Mouse (Mus musculus): ENCODE data around the gene Pear1. TPM values are rescaled to one million over a fixed set of nuclear protein-coding genes. Genes with fewer than 3 reads are reported as not detected.

Pear1 gene
- polyA plus RNA-seq, 1 experiment from 2014 or later = 28.4 TPM

DNA sequence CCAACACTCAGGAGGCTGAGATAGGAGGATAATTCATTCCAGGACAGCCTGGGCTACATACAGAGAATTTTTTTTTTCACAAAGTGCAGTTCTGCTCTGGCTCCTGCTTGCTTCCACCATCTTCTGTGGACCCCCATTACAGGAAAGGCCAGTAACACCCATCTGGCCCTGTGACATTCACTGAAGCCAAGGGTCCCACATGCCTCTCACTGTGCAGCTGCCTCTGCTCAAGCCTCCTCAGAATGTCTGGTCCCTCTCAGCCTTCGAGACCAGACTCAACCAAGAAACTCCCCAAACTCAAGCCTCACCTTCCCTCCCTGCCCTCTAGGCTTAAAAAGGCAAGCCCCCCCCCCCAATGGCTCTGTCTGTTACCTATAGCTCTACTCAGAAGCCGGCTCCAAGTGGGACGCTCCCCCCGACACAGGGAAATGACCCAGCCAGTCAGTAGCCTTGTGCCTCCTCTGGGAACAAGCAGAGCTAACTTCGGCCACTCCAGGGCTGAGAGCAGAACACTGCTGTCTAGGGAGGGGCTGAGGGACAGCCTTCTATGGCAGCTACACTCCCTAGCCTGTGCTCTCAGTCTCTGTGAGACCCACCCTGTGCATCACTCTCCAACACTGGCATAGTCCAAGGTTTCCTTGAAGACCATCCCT is 58.3 kb downstream of the Pear1 start:
- Histone ChIP-seq H3K4me3 (ENCODE audit: low read depth, low read length) (no peak overlapping the region), H3K36me3 (ENCODE audit: control insufficient read depth, insufficient read depth, low read length) (no peaks in the 10 kb centered on the region), H3K9me3 (ENCODE audit: control insufficient read depth, low read length) (no peaks in the 10 kb centered on the region), H3K4me1 (replicated peaks; ENCODE audit: control insufficient read depth, insufficient read depth, low read length) (peaks cover 50% of the 10 kb centered on the region), H3K27ac (ENCODE audit: low read depth) (peak overlapping the region; percentile 94), H3K27me3 (replicated peaks; ENCODE audit: control insufficient read depth, insufficient read depth, low read length) (no peaks in the 10 kb centered on the region), H3K9ac (ENCODE audit: low read length) (no peak overlapping the region), H3K4me2 (ENCODE audit: low read length) (peak overlapping the region; percentile 49; the same call in 1 of the 2 replicates)
- ATAC-seq (replicated peaks; ENCODE audit: low FRiP score, low TSS enrichment, low read depth) (no peak), DNase-seq (ENCODE audit: low spot score) (no peak)
- 81% methylated on average over 5 of the region's 5 CpGs for WGBS

DNA sequence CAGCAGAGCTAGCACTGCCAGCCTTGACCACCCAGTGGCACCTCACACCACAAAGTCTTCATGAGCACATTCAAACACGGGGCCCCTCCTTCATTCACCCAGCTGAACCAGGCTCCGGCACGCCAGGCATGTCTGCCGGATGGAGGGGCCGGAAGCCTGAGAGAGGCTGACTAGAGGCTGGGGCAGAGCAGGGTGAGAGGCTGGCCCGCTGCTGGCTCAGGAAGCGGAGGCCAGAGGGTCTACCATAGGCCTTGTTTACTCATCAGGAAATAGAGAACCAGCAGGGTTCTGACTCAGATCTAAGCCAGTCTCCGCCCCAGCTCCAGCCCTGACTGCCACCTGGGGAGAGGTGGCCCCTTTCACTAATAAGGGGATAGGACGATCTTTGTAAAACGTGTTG is 59.0 kb downstream of the Pear1 start:
- peaks cover 50% of the 10 kb centered on the region for H3K4me1 ChIP-seq (replicated peaks; ENCODE audit: control insufficient read depth, insufficient read depth, low read length)
- WGBS = 24% methylated on average over 10 of the region's 10 CpGs
- peak overlapping the region; percentile 94 for H3K27ac ChIP-seq (ENCODE audit: low read depth)
- no peak for DNase-seq (ENCODE audit: low spot score)
- H3K9me3 ChIP-seq (ENCODE audit: control insufficient read depth, low read length) = no peaks in the 10 kb centered on the region
- ATAC-seq (replicated peaks; ENCODE audit: low FRiP score, low TSS enrichment, low read depth) = no peak
- peak overlapping the region; percentile 49 for H3K4me2 ChIP-seq (ENCODE audit: low read length)
- no peaks in the 10 kb centered on the region for H3K27me3 ChIP-seq (replicated peaks; ENCODE audit: control insufficient read depth, insufficient read depth, low read length)
- no peak overlapping the region for H3K4me3 ChIP-seq (ENCODE audit: low read depth, low read length)
- H3K9ac ChIP-seq (ENCODE audit: low read length) = no peak overlapping the region; the same call in 1 of the 2 replicates
- H3K36me3 ChIP-seq (ENCODE audit: control insufficient read depth, insufficient read depth, low read length) = no peaks in the 10 kb centered on the region

DNA sequence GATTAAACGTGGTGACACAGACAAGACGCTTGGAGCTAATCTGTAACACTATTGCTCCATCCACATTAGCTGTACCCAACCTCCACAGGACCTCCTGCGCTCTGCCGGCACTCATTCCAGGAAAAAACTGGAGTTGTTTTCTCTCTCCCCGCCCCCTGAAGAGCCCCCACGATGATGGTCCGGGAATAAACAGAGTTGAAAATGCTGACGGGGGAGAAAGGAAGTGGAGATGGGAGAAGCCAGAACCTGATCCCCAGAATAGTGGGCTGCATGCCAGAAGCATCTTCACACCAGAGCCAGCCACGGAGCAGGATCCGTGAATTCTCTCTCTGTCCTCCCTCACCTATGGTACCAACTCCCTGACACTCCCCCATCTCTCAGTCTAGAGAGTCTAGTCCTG is 59.6 kb downstream of the Pear1 start:
- Histone ChIP-seq H3K9ac (ENCODE audit: low read length) (0 out of 2 replicates have a peak overlapping the region, but pooled peaks have one; percentile 29), H3K9me3 (ENCODE audit: control insufficient read depth, low read length) (no peaks in the 10 kb centered on the region), H3K36me3 (ENCODE audit: control insufficient read depth, insufficient read depth, low read length) (no peaks in the 10 kb centered on the region), H3K4me3 (ENCODE audit: low read depth, low read length) (peak overlapping the region; percentile 15), H3K4me2 (ENCODE audit: low read length) (peak overlapping the region; percentile 49), H3K4me1 (replicated peaks; ENCODE audit: control insufficient read depth, insufficient read depth, low read length) (peaks cover 50% of the 10 kb centered on the region), H3K27ac (ENCODE audit: low read depth) (peak overlapping the region; percentile 94), H3K27me3 (replicated peaks; ENCODE audit: control insufficient read depth, insufficient read depth, low read length) (no peaks in the 10 kb centered on the region)
- 18% methylated on average over 10 of the region's 10 CpGs for WGBS
- DNase-seq (ENCODE audit: low spot score) = no peak
- ATAC-seq (replicated peaks; ENCODE audit: low FRiP score, low TSS enrichment, low read depth) = 0 out of 2 replicates have a peak, but pooled peaks have one; percentile 1

- peak; percentile 49 for ATAC-seq (replicated peaks; ENCODE audit: low FRiP score, low TSS enrichment, low read depth)
- Histone ChIP-seq H3K27ac (ENCODE audit: low read depth) (peak overlapping the region; percentile 94), H3K9ac (ENCODE audit: low read length) (peak overlapping the region; percentile 29; the same call in 1 of the 2 replicates), H3K4me1 (replicated peaks; ENCODE audit: control insufficient read depth, insufficient read depth, low read length) (peaks cover 50% of the 10 kb centered on the region), H3K36me3 (ENCODE audit: control insufficient read depth, insufficient read depth, low read length) (0 out of 2 replicates have a peak, but pooled peaks cover 5% of the 10 kb centered on the region), H3K4me2 (ENCODE audit: low read length) (peak overlapping the region; percentile 49), H3K4me3 (ENCODE audit: low read depth, low read length) (peak overlapping the region; percentile 15), H3K27me3 (replicated peaks; ENCODE audit: control insufficient read depth, insufficient read depth, low read length) (no peaks in the 10 kb centered on the region), H3K9me3 (ENCODE audit: control insufficient read depth, low read length) (no peaks in the 10 kb centered on the region)
- peak; percentile 88 for DNase-seq (ENCODE audit: low spot score)
- 15% methylated on average over 15 of the region's 15 CpGs for WGBS
Observed at GRCm38 (mm10) chr3:87763683-87764289, 60.3 kb downstream of the Pear1 start.

GRCm38 (mm10) chr3:87763202-87763601 is 60.9 kb downstream of the Pear1 start:
- Histone ChIP-seq H3K36me3 (ENCODE audit: control insufficient read depth, insufficient read depth, low read length) (0 out of 2 replicates have a peak, but pooled peaks cover 5% of the 10 kb centered on the region), H3K4me2 (ENCODE audit: low read length) (peak overlapping the region; percentile 49), H3K27ac (ENCODE audit: low read depth) (peak overlapping the region; percentile 94), H3K4me3 (ENCODE audit: low read depth, low read length) (0 out of 2 replicates have a peak overlapping the region, but pooled peaks have one; percentile 15), H3K4me1 (replicated peaks; ENCODE audit: control insufficient read depth, insufficient read depth, low read length) (peaks cover 50% of the 10 kb centered on the region), H3K9ac (ENCODE audit: low read length) (0 out of 2 replicates have a peak overlapping the region, but pooled peaks have one; percentile 29), H3K27me3 (replicated peaks; ENCODE audit: control insufficient read depth, insufficient read depth, low read length) (no peaks in the 10 kb centered on the region), H3K9me3 (ENCODE audit: control insufficient read depth, low read length) (no peaks in the 10 kb centered on the region)
- DNase-seq (ENCODE audit: low spot score) (no peak), ATAC-seq (replicated peaks; ENCODE audit: low FRiP score, low TSS enrichment, low read depth) (no peak)
- WGBS = 35% methylated on average over 4 of the region's 4 CpGs

GRCm38 (mm10) chr3:87761408-87762375 is 62.4 kb downstream of the Pear1 start:
- no peaks in the 10 kb centered on the region for H3K27me3 ChIP-seq (replicated peaks; ENCODE audit: control insufficient read depth, insufficient read depth, low read length)
- no peak overlapping the region for H3K4me2 ChIP-seq (ENCODE audit: low read length)
- no peak overlapping the region for H3K4me3 ChIP-seq (ENCODE audit: low read depth, low read length)
- WGBS = 60% methylated on average over 20 of the region's 20 CpGs
- H3K9me3 ChIP-seq (ENCODE audit: control insufficient read depth, low read length) = no peaks in the 10 kb centered on the region
- ATAC-seq (replicated peaks; ENCODE audit: low FRiP score, low TSS enrichment, low read depth) (0 out of 2 replicates have a peak, but pooled peaks have one; percentile 4), DNase-seq (ENCODE audit: low spot score) (no peak)
- no peak overlapping the region for H3K9ac ChIP-seq (ENCODE audit: low read length)
- H3K27ac ChIP-seq (ENCODE audit: low read depth) = no peak overlapping the region
- peaks cover 38% of the 10 kb centered on the region for H3K4me1 ChIP-seq (replicated peaks; ENCODE audit: control insufficient read depth, insufficient read depth, low read length)
- H3K36me3 ChIP-seq (ENCODE audit: control insufficient read depth, insufficient read depth, low read length) = 0 out of 2 replicates have a peak, but pooled peaks cover 5% of the 10 kb centered on the region

DNA sequence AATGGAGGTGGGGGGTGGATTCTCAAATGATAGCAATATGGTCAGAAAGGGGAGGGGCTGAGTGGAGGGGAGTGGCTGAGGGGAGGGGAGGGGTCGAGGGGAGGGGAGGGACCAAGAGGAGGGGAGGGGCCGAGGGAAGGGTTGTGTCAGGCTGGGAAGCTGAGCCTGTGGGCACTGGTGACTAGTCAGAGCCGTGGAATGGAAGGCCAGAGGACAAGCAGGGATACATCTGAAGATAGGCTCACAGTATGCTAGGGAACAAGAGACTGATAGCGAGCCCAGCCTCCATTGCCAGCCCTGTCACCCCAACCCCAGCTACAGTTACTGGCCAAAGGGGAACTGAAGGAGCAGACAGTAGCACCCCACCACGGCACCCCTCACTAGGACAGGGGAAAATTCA is 65.5 kb downstream of the Pear1 start:
- Histone ChIP-seq H3K27ac (ENCODE audit: low read depth) (no peak overlapping the region), H3K9me3 (ENCODE audit: control insufficient read depth, low read length) (no peaks in the 10 kb centered on the region), H3K36me3 (ENCODE audit: control insufficient read depth, insufficient read depth, low read length) (peaks cover 12% of the 10 kb centered on the region), H3K4me3 (ENCODE audit: low read depth, low read length) (no peak overlapping the region), H3K27me3 (replicated peaks; ENCODE audit: control insufficient read depth, insufficient read depth, low read length) (no peaks in the 10 kb centered on the region), H3K4me1 (replicated peaks; ENCODE audit: control insufficient read depth, insufficient read depth, low read length) (peaks cover 17% of the 10 kb centered on the region), H3K9ac (ENCODE audit: low read length) (no peak overlapping the region), H3K4me2 (ENCODE audit: low read length) (no peak overlapping the region)
- no peak for ATAC-seq (replicated peaks; ENCODE audit: low FRiP score, low TSS enrichment, low read depth)
- 38% methylated on average over 5 of the region's 5 CpGs for WGBS
- no peak for DNase-seq (ENCODE audit: low spot score)

GRCm38 (mm10) chr3:87756488-87756887 is 67.6 kb downstream of the Pear1 start:
- Histone ChIP-seq H3K4me3 (ENCODE audit: low read depth, low read length) (no peak overlapping the region), H3K9ac (ENCODE audit: low read length) (no peak overlapping the region), H3K9me3 (ENCODE audit: control insufficient read depth, low read length) (no peaks in the 10 kb centered on the region), H3K36me3 (ENCODE audit: control insufficient read depth, insufficient read depth, low read length) (peaks cover 25% of the 10 kb centered on the region), H3K27ac (ENCODE audit: low read depth) (no peak overlapping the region), H3K4me1 (replicated peaks; ENCODE audit: control insufficient read depth, insufficient read depth, low read length) (peaks cover 3% of the 10 kb centered on the region; the same call in 1 of the 2 replicates), H3K27me3 (replicated peaks; ENCODE audit: control insufficient read depth, insufficient read depth, low read length) (no peaks in the 10 kb centered on the region), H3K4me2 (ENCODE audit: low read length) (no peak overlapping the region)
- ATAC-seq (replicated peaks; ENCODE audit: low FRiP score, low TSS enrichment, low read depth) = 0 out of 2 replicates have a peak, but pooled peaks have one; percentile 11
- WGBS = 55% methylated on average over 20 of the region's 20 CpGs
- DNase-seq (ENCODE audit: low spot score) = no peak

All from intestine, embryonic 14.5 days (tissue).